Mouse (Mus musculus): Measurements from ENCODE around the gene Slc6a3. TPM values are rescaled to one million over a fixed set of nuclear protein-coding genes. Genes with fewer than 3 reads are reported as not detected.

The Slc6a3 gene
- 8.1 and 8.5 TPM in 2 replicates for polyA plus RNA-seq (2014; fragmentation: Nextera tagmentation; extraction: Ambion mirVana)

DNA sequence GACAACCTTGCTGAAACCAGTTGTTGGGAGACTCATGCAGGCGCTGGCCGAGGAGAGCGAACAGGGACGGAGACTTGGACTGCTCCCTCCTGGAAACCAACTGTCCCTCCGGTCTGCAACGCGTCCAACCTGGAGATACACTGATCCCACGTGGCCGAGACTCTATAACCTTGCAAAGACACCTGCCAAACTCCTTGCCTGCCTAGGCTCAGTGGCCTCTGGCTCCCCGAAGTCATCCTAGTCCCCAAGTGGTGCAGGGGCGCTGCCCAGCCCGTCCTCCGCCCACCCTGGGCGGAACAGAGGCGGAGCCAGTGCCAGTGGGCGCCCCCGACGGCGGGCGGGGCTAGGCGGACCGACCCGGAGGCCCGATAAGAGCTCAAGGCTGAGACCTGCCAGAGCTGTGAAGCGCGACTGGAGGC lies at the start of gene Slc6a3:
Gene Slc6a3, plus strand, starts transcription at position 345 of the 419 bp plus-strand sequence.
- Histone ChIP-seq H3K9ac (replicated peaks; ENCODE audit: low read length) (peak within 1 kb of the TSS; percentile 32), H3K27ac (replicated peaks; ENCODE audit: low read depth, low read length) (no peak within 1 kb of the TSS), H3K36me3 (ENCODE audit: control insufficient read depth, insufficient read depth, low read length) (no peaks in the 10 kb centered on the region), H3K4me2 (ENCODE audit: low read length) (peak within 1 kb of the TSS; percentile 66), H3K27me3 (ENCODE audit: control insufficient read depth, insufficient read depth, low read length) (peaks cover 29% of the 10 kb centered on the region), H3K9me3 (ENCODE audit: control insufficient read depth, low read length) (no peaks in the 10 kb centered on the region), H3K4me1 (ENCODE audit: control insufficient read depth, insufficient read depth, low read length) (peaks cover 7% of the 10 kb centered on the region; the same call in 1 of the 2 replicates), H3K4me3 (replicated peaks; ENCODE audit: low read depth, low read length) (peak within 1 kb of the TSS; percentile 36)
- under 1% methylated on average over 26 of the region's 26 CpGs for WGBS
- ATAC-seq (ENCODE audit: low FRiP score, low TSS enrichment): no peak; the same call in 1 of the 2 replicates
- DNase-seq: peak; percentile 53

DNA sequence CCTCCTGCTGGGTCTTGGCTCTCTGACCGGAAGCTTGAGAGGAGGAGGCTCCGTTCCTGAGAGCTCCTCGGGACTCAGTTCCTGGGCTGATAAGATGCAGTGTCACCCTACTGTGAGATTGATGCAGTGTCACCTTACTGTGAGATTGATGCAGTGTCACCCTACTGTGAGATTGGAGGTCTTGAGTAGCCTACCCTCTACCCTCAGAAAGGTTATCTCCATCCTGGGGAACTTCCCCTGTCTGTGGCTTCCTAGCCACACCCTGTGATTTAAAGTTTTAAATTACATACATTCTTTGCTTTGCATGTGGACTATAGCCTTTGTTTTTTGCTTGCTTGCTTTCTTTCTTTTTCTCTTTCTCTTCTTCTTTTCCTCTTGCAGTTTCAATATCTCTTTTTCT lies 48.4 kb upstream of the Slc6a3 start:
- H3K9ac ChIP-seq (replicated peaks; ENCODE audit: low read length): no peak overlapping the region
- H3K27me3 ChIP-seq (ENCODE audit: control insufficient read depth, insufficient read depth, low read length): no peaks in the 10 kb centered on the region
- WGBS: 82% methylated on average over 3 of the region's 3 CpGs
- 0 out of 2 replicates have a peak, but pooled peaks cover 9% of the 10 kb centered on the region for H3K9me3 ChIP-seq (ENCODE audit: control insufficient read depth, low read length)
- no peak for ATAC-seq (ENCODE audit: low FRiP score, low TSS enrichment)
- DNase-seq: no peak
- H3K36me3 ChIP-seq (ENCODE audit: control insufficient read depth, insufficient read depth, low read length): peaks cover 56% of the 10 kb centered on the region
- H3K27ac ChIP-seq (replicated peaks; ENCODE audit: low read depth, low read length): no peak overlapping the region
- H3K4me3 ChIP-seq (replicated peaks; ENCODE audit: low read depth, low read length): no peak overlapping the region
- H3K4me1 ChIP-seq (ENCODE audit: control insufficient read depth, insufficient read depth, low read length): no peaks in the 10 kb centered on the region
- no peak overlapping the region for H3K4me2 ChIP-seq (ENCODE audit: low read length)

DNA sequence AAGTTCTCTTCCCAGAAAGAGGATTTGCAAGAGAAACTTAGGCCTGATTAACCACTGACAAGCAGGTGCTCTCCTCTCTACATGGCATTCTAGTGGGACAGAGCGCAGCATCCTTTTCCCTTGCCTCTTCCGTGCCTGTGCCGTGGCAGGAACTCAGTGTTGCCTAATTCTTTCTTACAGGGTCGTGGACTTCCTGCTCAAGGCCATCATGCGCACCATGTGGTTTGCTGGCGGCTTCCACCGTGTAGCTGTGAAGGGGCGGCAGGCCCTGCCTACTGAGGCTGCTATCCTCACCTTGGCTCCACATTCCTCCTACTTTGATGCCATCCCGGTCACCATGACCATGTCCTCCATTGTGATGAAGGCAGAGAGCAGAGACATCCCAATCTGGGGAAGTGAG lies 47.8 kb upstream of the Slc6a3 start:
- no peak overlapping the region for H3K4me2 ChIP-seq (ENCODE audit: low read length)
- no peak for ATAC-seq (ENCODE audit: low FRiP score, low TSS enrichment)
- H3K36me3 ChIP-seq (ENCODE audit: control insufficient read depth, insufficient read depth, low read length): peaks cover 58% of the 10 kb centered on the region

DNA sequence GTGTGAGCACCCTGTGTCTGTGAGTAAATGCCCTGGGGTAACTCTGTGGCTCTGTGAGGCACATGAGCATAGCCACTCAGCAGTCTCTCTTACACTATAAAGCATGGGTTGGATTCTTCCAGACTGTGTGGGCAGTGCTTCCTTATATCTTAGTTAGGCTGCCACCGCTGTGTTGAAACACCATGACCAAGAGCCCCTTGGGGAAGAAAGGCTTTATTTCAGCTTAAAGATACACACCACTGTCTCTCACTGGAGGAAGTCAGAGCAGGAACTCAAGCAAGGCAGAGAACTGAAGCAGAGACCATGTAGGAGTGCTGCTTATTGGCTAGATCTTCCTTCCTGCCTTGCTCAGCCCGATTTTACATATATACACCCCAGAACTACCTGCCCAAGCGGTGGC lies 46.6 kb upstream of the Slc6a3 start:
- Histone ChIP-seq H3K4me3 (replicated peaks; ENCODE audit: low read depth, low read length) (no peak overlapping the region), H3K36me3 (ENCODE audit: control insufficient read depth, insufficient read depth, low read length) (peaks cover 52% of the 10 kb centered on the region), H3K27ac (replicated peaks; ENCODE audit: low read depth, low read length) (no peak overlapping the region), H3K4me2 (ENCODE audit: low read length) (no peak overlapping the region), H3K27me3 (ENCODE audit: control insufficient read depth, insufficient read depth, low read length) (no peaks in the 10 kb centered on the region), H3K9ac (replicated peaks; ENCODE audit: low read length) (no peak overlapping the region), H3K9me3 (ENCODE audit: control insufficient read depth, low read length) (0 out of 2 replicates have a peak, but pooled peaks cover 9% of the 10 kb centered on the region), H3K4me1 (ENCODE audit: control insufficient read depth, insufficient read depth, low read length) (no peaks in the 10 kb centered on the region)
- ATAC-seq (ENCODE audit: low FRiP score, low TSS enrichment) (no peak), DNase-seq (no peak)
- 88% methylated on average over 3 of the region's 3 CpGs for WGBS

More for the DNA sequence above, 47.8 kb upstream of the Slc6a3 start:
- H3K27ac ChIP-seq (replicated peaks; ENCODE audit: low read depth, low read length): no peak overlapping the region
- 0 out of 2 replicates have a peak, but pooled peaks cover 9% of the 10 kb centered on the region for H3K9me3 ChIP-seq (ENCODE audit: control insufficient read depth, low read length)
- no peaks in the 10 kb centered on the region for H3K27me3 ChIP-seq (ENCODE audit: control insufficient read depth, insufficient read depth, low read length)
- no peaks in the 10 kb centered on the region for H3K4me1 ChIP-seq (ENCODE audit: control insufficient read depth, insufficient read depth, low read length)
- 89% methylated on average over 9 of the region's 9 CpGs for WGBS
- no peak overlapping the region for H3K9ac ChIP-seq (replicated peaks; ENCODE audit: low read length)
- no peak for DNase-seq
- H3K4me3 ChIP-seq (replicated peaks; ENCODE audit: low read depth, low read length): no peak overlapping the region

DNA sequence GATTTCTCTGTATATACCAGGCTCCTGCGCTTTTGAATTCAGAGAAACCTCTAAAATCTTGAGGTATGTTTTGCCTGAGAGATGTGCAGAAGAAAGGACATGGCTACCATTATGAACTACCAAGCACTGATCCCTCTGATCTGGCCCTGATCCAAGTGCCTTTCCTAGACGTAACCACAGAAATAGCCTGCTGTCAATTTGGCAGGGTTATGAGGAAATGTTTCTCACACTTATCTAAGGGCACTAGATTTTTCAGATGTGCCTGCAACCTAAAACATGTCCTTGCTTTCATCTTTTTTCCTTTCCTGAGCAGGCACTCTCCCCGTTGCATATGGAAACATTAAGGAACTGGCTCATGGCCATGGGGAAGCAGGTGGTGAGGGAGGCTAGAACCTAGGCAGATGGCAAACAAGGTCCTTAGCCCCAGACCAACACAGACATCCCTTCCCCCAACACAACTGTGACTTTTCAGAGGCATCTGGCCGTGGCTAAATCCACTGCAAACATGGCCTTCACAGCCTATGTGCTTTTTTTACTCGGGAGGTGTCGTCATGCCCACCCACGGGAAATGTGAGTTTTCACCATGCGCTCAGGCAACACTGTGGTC lies 45.9 kb upstream of the Slc6a3 start:
- Histone ChIP-seq H3K4me2 (ENCODE audit: low read length) (no peak overlapping the region), H3K36me3 (ENCODE audit: control insufficient read depth, insufficient read depth, low read length) (peaks cover 52% of the 10 kb centered on the region), H3K9ac (replicated peaks; ENCODE audit: low read length) (no peak overlapping the region), H3K9me3 (ENCODE audit: control insufficient read depth, low read length) (0 out of 2 replicates have a peak, but pooled peaks cover 5% of the 10 kb centered on the region), H3K4me3 (replicated peaks; ENCODE audit: low read depth, low read length) (no peak overlapping the region), H3K27ac (replicated peaks; ENCODE audit: low read depth, low read length) (no peak overlapping the region), H3K4me1 (ENCODE audit: control insufficient read depth, insufficient read depth, low read length) (no peaks in the 10 kb centered on the region), H3K27me3 (ENCODE audit: control insufficient read depth, insufficient read depth, low read length) (no peaks in the 10 kb centered on the region)
- peak; percentile 37 for DNase-seq
- no peak for ATAC-seq (ENCODE audit: low FRiP score, low TSS enrichment)
- WGBS: 84% methylated on average over 8 of the region's 8 CpGs

DNA sequence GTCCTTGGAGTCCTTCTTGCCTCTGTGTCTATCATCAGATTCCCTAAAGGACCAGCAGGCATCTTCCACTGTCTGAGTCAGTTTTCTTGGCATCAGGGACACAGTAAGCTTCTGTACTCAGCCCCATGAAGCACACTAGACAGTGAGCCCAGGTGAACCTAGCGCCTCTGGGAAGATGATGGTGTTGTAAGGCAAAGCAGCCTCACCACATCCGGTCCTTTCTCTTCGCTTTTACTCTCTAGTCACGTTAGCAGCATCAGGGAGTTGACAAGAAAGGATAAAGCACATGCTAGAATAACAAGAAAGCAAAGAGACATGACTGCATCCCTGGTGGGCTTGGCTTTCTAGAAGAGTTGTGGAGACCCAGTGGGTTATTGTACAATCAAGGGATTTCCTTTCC lies 43.4 kb upstream of the Slc6a3 start:
- H3K4me3 ChIP-seq (replicated peaks; ENCODE audit: low read depth, low read length): no peak overlapping the region
- H3K9ac ChIP-seq (replicated peaks; ENCODE audit: low read length): no peak overlapping the region
- 94% methylated on average over 4 of the region's 4 CpGs for WGBS
- DNase-seq (no peak), ATAC-seq (ENCODE audit: low FRiP score, low TSS enrichment) (no peak)
- H3K36me3 ChIP-seq (ENCODE audit: control insufficient read depth, insufficient read depth, low read length): peaks cover 61% of the 10 kb centered on the region
- no peaks in the 10 kb centered on the region for H3K4me1 ChIP-seq (ENCODE audit: control insufficient read depth, insufficient read depth, low read length)
- H3K27ac ChIP-seq (replicated peaks; ENCODE audit: low read depth, low read length): no peak overlapping the region
- H3K27me3 ChIP-seq (ENCODE audit: control insufficient read depth, insufficient read depth, low read length): no peaks in the 10 kb centered on the region
- H3K4me2 ChIP-seq (ENCODE audit: low read length): no peak overlapping the region
- H3K9me3 ChIP-seq (ENCODE audit: control insufficient read depth, low read length): no peaks in the 10 kb centered on the region

DNA sequence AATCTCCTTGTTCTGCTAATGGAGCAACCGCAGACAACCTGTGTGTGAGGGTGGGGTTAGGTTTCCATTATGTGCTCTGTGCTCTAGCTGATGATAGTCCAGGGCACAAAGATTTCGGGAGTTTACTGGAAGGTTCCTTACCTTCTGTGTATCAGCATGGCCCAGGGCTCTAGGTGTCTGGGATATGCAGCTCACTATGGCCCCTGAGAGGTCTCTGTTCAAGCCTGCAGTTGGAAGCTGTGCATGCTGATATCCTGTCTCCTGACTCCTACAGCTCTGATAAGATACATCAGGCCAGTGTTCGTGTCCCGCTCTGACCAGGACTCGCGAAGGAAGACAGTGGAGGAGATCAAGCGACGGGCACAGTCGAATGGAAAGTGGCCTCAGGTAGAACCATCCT lies 42.0 kb upstream of the Slc6a3 start:
- DNase-seq (no peak), ATAC-seq (ENCODE audit: low FRiP score, low TSS enrichment) (no peak)
- peaks cover 62% of the 10 kb centered on the region for H3K36me3 ChIP-seq (ENCODE audit: control insufficient read depth, insufficient read depth, low read length)
- H3K9ac ChIP-seq (replicated peaks; ENCODE audit: low read length): no peak overlapping the region
- 97% methylated on average over 9 of the region's 9 CpGs for WGBS
- H3K4me3 ChIP-seq (replicated peaks; ENCODE audit: low read depth, low read length): no peak overlapping the region
- H3K4me1 ChIP-seq (ENCODE audit: control insufficient read depth, insufficient read depth, low read length): no peaks in the 10 kb centered on the region
- no peak overlapping the region for H3K27ac ChIP-seq (replicated peaks; ENCODE audit: low read depth, low read length)
- no peaks in the 10 kb centered on the region for H3K27me3 ChIP-seq (ENCODE audit: control insufficient read depth, insufficient read depth, low read length)
- no peaks in the 10 kb centered on the region for H3K9me3 ChIP-seq (ENCODE audit: control insufficient read depth, low read length)
- no peak overlapping the region for H3K4me2 ChIP-seq (ENCODE audit: low read length)

DNA sequence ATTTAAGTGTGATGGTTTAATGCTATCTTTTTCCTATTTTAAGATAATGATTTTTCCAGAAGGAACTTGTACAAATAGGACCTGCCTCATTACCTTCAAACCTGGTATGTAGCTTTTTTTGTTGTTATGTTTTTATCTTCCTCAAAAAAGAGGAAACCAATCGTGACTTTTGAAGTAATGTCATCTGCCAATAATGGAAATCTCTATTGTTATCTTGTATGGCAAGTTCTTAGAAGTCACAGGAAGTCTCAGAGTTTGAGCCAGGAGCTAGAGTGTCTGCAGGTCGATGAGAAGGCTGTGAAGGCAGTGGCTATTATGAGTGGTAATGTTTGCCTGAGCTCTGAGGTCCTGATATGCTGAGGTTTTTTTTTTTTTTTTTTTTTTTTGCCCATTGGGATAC lies 40.4 kb upstream of the Slc6a3 start:
- ATAC-seq (ENCODE audit: low FRiP score, low TSS enrichment): no peak
- no peaks in the 10 kb centered on the region for H3K9me3 ChIP-seq (ENCODE audit: control insufficient read depth, low read length)
- no peak overlapping the region for H3K4me3 ChIP-seq (replicated peaks; ENCODE audit: low read depth, low read length)
- H3K27me3 ChIP-seq (ENCODE audit: control insufficient read depth, insufficient read depth, low read length): no peaks in the 10 kb centered on the region
- H3K9ac ChIP-seq (replicated peaks; ENCODE audit: low read length): no peak overlapping the region
- H3K4me2 ChIP-seq (ENCODE audit: low read length): no peak overlapping the region
- DNase-seq: no peak
- WGBS: 81% methylated on average over 2 of the region's 2 CpGs
- H3K36me3 ChIP-seq (ENCODE audit: control insufficient read depth, insufficient read depth, low read length): peaks cover 70% of the 10 kb centered on the region
- H3K4me1 ChIP-seq (ENCODE audit: control insufficient read depth, insufficient read depth, low read length): no peaks in the 10 kb centered on the region
- no peak overlapping the region for H3K27ac ChIP-seq (replicated peaks; ENCODE audit: low read depth, low read length)

DNA sequence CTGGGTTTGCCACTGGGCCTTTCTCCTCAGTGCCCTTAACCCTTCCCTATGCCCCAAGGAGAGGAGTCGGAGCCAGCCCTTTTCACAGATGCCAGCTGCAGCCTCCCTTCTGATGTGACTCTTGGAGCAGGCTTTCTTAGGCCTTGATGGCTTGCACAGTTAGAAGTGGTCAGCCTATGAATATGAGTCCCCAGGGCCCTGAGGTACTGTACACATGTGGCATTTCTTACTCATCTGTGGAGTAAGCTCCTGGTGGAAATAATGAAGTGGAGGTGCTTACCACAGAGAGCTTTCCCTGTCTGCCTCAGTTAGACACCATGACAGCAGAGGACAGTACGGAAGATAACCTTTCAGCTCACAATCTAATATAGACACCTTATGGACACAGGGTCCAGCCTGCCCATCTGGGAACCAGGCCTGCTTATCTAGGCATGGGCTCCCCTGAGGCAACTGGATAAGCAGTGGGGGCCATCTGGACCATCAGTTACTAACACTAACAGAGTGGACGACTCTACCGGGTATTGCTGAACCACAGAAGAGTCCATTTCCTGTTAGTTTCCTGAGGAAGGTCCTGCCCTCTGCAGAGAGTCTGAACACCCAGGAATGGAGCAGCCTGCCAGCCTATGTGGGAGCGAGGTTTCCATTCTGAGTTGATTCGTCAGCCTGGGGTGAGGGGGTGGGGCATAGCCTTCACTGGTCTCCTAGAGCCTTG lies 36.5 kb upstream of the Slc6a3 start:
- H3K4me1 ChIP-seq (ENCODE audit: control insufficient read depth, insufficient read depth, low read length): no peaks in the 10 kb centered on the region

More for the DNA sequence above, 36.5 kb upstream of the Slc6a3 start:
- 88% methylated on average over 6 of the region's 6 CpGs for WGBS
- H3K27ac ChIP-seq (replicated peaks; ENCODE audit: low read depth, low read length): no peak overlapping the region
- H3K9me3 ChIP-seq (ENCODE audit: control insufficient read depth, low read length): no peaks in the 10 kb centered on the region
- DNase-seq (no peak), ATAC-seq (ENCODE audit: low FRiP score, low TSS enrichment) (no peak)
- H3K27me3 ChIP-seq (ENCODE audit: control insufficient read depth, insufficient read depth, low read length): no peaks in the 10 kb centered on the region
- peaks cover 69% of the 10 kb centered on the region for H3K36me3 ChIP-seq (ENCODE audit: control insufficient read depth, insufficient read depth, low read length)
- H3K4me3 ChIP-seq (replicated peaks; ENCODE audit: low read depth, low read length): no peak overlapping the region
- no peak overlapping the region for H3K4me2 ChIP-seq (ENCODE audit: low read length)
- H3K9ac ChIP-seq (replicated peaks; ENCODE audit: low read length): no peak overlapping the region
